Comparison of ENCODE assay signal across 26 mouse cellular contexts in the genomic region with DNA sequence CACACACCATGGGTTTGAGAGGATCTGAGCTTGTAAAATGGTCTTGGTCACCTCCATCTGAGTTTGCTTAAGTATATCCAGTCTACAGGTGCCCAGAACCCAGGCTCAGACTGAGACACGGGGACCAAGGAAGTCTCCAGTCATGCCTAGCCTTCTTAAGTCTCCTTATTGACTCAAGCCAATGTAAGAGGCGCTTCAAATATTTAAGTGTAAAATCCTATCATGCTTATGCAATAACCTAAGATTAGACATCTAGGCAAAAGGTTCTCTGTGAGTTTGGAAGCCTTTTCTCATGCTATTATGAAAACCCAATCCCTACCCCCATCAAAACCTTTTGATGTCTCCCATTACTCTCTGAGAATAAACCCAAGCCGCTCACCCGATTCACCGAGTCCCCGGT.
"Had no signal": no experiment of that assay in that cellular context is flagged by ENCODE, and none has a peak within 500 bp of the region (broad histone marks: within the 10 kb centered on the region; RNA-seq: fewer than 3 reads in every experiment).

No protein-coding gene starts in this region.

- H3K4me3 ChIP-seq: embryonic facial prominence, embryonic 10.5 days; embryonic facial prominence, embryonic 12.5 days; embryonic facial prominence, embryonic 13.5 days; embryonic facial prominence, embryonic 15.5 days; erythroblast, embryonic 14.5 days; forebrain, embryonic 10.5 days; forebrain, embryonic 12.5 days; forebrain, embryonic 13.5 days; forebrain, embryonic 15.5 days; gastrocnemius, adult 2 months; heart, adult 2 months had no signal

- ATAC-seq: forebrain, embryonic 13.5 days; forebrain, embryonic 14.5 days; forebrain, embryonic 15.5 days; forebrain, embryonic 16.5 days; forebrain, postnatal 0 days had no signal

- H3K9me3 ChIP-seq: embryonic facial prominence, embryonic 10.5 days; embryonic facial prominence, embryonic 12.5 days; embryonic facial prominence, embryonic 13.5 days; embryonic facial prominence, embryonic 15.5 days; forebrain, embryonic 10.5 days; forebrain, embryonic 12.5 days; forebrain, embryonic 13.5 days; forebrain, embryonic 15.5 days had no signal

- H3K27me3 ChIP-seq: embryonic facial prominence, embryonic 15.5 days; forebrain, embryonic 15.5 days had no signal

- DNase-seq: cerebellum, adult 9-10 months; cerebellum, adult 9-11 months; cerebellum, postnatal 10 days; cerebellum, postnatal 14 days; cerebellum, postnatal 25 days; cerebellum, postnatal 36 days; embryo, embryonic 11 days; forebrain, postnatal 0 days; gastrocnemius, adult 2 months; gastrocnemius, postnatal 10 days; gastrocnemius, postnatal 14 days; gastrocnemius, postnatal 25 days; gastrocnemius, postnatal 36 days; heart, adult 18-20 months; heart, adult 2 months had no signal

- H3K4me2 ChIP-seq: embryonic facial prominence, embryonic 12.5 days; embryonic facial prominence, embryonic 13.5 days; embryonic facial prominence, embryonic 15.5 days; forebrain, embryonic 12.5 days; forebrain, embryonic 13.5 days; forebrain, embryonic 15.5 days had no signal

- H3K36me3 ChIP-seq: embryonic facial prominence, embryonic 10.5 days; embryonic facial prominence, embryonic 12.5 days; embryonic facial prominence, embryonic 13.5 days; embryonic facial prominence, embryonic 15.5 days; forebrain, embryonic 10.5 days; forebrain, embryonic 12.5 days; forebrain, embryonic 15.5 days had no signal

- H3K9ac ChIP-seq: embryonic facial prominence, embryonic 12.5 days; embryonic facial prominence, embryonic 13.5 days; embryonic facial prominence, embryonic 15.5 days; forebrain, embryonic 12.5 days; forebrain, embryonic 13.5 days; forebrain, embryonic 15.5 days; forebrain, postnatal 0 days had no signal

- H3K27ac ChIP-seq: embryonic facial prominence, embryonic 10.5 days; embryonic facial prominence, embryonic 12.5 days; embryonic facial prominence, embryonic 13.5 days; embryonic facial prominence, embryonic 15.5 days; forebrain, embryonic 10.5 days; forebrain, embryonic 12.5 days; forebrain, embryonic 13.5 days; forebrain, embryonic 15.5 days; gastrocnemius, adult 2 months; heart, adult 2 months had no signal
